Mouse (Mus musculus) c-Kit-positive CD71-positive TER-119-positive erythroid progenitor cells, embryonic 14.5 days (primary cell): ENCODE data around the gene Slf2.
A peak's percentile ranks its signal among the peaks of the same experiment; 100 is the strongest.

ENCODE experiments used
- DNase-seq: peaks from one replicate; pipeline ENCODE4 v3.0.0-alpha.2; 2013; ENCODE audit warnings: low spot score

Slf2 gene

DNA sequence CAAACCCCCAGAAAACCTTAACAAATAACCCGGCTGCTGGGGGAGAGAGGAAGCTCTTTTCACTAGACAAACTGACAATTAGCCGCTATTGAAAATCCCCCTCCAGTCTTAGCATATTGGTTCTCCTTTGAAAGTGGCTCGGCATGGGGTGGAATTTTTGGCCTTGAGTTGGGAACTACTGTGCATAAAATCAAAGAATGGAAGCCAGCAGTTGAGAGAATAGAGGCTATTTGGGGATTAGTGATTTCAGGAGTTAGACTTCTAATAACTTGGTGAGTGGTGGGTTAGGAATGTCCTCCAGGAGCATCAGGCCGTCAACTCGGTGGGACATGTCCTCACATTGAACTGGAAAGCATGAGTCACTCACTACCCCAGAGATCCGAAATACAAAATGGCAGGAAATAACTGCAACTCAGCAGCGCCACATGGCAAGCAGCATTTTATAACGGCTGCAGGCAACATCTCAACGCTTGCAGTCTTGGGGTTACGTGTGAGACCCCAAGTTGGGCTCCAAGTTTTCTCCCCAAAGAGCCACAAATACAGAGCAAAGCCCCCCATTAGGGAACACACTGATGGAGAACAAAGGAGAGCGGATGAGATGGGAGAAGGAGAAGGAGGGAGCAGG, 22.0 kb upstream of the Slf2 start:
- DNase-seq = no peak

DNA sequence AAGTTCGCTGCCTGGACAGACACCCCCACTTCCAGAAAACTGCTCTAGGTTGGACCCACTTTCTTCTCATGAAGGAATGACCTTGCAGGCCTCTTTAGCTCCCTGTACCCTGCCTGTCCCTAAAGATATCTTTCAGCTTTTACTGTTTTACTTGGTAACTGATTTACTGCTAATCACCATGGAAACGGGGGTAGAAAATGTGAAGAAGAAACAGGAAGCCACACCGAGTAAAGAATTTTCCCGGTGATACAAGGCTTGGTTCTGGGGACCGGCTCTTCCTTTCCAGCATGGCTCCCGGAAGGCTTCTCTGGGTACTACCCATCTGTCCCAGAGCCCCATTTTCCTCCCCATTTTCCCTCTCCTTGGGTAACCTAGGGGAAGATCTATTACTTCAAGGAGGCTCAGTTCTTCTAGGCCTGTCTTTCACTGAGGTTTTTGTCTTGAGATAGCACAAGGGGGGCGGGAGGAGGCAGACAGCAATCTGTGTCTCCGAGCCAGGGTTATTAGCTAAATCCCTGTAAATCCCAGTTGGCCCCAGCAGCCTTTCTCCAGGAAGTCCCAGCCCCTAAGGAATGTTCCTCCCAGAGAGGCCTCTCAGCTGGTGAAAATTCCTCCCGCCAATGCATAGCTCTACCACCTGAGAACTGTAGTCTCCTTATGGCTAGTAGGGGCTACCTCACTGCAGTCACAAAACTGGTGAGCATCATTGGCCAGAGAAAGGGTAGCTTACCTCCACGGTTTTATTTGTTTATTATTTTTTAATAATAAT, 16.3 kb upstream of the Slf2 start:
- no peak for DNase-seq

- DNase-seq = no peak
These were observed 12.8 kb upstream of the Slf2 start for GRCm38 (mm10) chr19:44918171-44918570.

DNA sequence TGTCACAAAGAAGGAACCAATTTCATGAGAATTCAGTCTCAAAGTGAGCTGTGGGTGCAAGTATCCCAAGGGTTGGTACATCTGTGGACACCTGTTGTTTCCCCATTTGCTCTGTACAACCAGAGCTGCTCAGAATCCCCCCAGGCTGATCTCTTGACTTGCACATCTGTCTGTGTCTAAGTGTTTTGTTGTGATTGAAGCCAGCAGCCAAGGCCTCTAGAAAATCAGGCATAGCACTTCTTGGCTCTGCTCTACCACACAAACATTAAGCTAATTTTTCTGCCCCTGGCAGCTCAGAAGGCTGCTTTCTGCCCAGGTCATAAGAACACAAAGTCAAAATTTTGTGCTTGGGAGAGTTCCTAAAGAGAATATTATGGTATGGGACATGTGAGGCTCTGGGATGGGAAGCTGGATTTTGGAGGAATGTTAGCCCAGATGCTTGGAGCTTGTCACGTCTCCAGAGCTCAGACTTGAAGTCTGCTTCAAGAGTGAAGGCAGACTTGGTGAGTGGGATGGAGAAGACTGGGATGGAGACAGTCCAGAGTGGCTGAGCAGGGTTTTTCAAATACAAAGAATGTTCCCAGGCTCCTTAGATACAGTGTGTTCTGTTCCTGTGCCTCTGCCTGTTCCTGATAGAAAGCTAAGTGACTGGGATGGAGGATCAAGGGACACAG, 9.3 kb upstream of the Slf2 start:
- DNase-seq = no peak

DNA sequence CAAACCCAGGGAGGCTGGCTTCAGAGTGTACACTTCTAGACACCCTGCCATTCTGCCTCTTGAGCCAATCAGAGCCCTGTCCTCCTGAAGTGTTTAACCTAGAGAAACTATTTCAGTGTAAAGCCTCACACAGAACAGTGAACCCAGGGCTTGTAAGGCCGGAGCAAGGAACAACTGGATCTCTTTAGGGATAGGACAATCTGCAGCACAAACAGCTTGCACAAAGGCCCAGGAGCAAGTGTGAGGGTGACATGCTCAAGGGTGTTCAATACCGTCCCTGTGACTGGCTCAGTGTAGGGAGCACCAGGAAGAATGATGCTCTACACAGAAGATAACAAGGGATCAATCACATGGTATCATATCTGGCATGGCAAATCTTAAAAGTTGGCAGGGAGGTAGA, 8.4 kb upstream of the Slf2 start:
- DNase-seq = no peak

DNA sequence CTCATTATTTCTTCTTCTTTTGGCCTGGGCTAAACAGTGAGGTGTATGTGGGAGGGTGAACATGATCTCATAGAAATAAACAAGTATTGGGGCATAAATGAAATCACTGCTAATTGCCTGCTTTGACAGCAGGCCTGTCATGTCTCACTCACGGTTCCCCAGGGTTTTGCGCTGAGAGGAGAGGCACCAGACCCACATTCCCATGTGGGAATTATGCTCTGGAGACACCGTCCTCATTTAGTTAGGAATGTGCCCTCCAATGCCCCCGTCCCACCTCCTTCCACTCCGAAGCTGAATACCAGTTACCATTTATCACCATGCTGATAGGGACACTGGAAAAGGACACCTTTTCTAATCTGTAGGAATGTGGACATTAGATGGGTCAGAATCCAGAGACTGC, 6.3 kb upstream of the Slf2 start:
- no peak for DNase-seq

DNA sequence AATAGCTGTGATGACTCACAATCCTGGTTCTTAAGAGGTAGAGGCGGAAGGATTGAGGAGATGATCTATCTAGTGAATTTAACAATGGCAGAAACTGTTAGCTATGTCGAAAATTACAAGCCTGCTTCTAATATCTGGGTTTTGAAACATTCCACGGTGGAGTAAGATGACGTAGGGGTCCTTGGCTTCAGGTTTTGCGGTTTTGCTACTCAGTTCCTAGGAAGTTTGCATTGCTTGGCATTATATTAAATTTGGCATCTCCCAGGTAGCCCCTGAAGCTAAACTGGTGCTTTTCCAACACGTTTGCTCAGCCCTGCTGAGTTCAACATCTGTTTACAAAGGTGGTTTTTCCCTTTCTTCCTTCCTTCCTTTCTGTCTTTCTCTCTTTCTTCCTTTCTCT, 4.2 kb upstream of the Slf2 start:
- no peak for DNase-seq

GRCm38 (mm10) chr19:44927250-44927649, 3.7 kb upstream of the Slf2 start:
- DNase-seq = no peak

GRCm38 (mm10) chr19:44928185-44928584, 2.8 kb upstream of the Slf2 start:
- DNase-seq = no peak

- no peak for DNase-seq
These were observed 1.7 kb upstream of the Slf2 start for GRCm38 (mm10) chr19:44929251-44929650.

DNA sequence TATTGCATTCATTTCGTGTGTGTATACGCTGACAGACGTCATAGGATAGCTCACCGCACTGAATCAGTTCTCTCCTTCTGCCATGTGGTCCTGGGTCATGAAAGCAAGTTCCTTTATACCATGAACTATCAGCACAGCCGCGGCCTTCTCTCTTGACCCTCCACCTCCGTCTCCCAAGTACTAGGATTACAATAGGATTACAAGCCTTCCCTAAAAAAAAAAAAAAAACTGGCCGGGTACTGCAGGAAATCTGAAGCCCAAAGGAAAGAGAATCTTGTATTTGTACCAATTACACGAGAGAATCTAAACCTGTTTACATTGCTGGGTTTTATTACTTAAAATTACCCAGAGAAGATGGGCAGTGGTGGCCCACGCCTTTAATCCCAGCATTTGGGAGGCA, 1.3 kb upstream of the Slf2 start:
- DNase-seq = no peak

DNA sequence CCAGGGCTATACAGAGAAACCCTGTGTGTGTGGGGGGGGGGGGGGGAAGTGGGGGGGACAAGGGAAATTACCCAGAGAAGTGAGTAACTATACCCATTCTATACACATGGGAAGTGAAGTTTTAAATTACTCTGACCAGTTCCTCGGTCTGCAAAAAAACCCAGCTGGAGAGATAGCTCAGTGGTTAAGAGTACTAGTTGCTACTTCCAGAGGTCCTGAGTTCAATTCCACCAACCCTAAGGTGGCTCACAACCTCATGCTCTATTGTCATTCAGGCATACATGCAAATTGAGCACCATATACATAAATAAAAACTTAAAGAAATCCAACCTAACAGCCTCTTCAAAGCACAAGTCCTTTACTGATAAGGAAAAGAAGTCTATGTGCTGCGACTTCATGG, 829 bp upstream of the Slf2 start:
- no peak for DNase-seq

GRCm38 (mm10) chr19:44931454-44931759, 456 bp downstream of the Slf2 start:
- peak; percentile 88 for DNase-seq

GRCm38 (mm10) chr19:44932051-44932450, 1.1 kb downstream of the Slf2 start:
- DNase-seq = peak; percentile 34

GRCm38 (mm10) chr19:44933136-44933535, 2.2 kb downstream of the Slf2 start:
- DNase-seq = no peak

DNA sequence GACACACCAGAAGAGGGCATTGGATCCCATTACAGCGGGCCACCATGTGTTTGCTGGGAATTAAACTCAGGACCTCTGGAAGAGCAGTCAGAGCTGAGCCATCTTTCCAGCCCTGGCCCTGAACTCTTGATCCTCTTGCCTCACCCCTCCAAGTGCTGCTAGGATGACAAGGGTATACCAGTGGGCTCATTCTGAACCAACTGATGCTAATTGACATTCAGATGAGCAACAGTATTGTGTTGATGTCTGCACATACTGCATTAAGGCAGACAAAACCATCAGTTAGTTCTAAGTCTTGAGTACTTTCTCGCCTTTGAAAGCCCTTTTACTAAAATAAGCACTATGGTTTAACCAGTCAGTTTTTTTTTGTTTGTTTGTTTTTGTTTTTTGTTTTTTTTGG, 28.7 kb downstream of the Slf2 start:
- DNase-seq = no peak

GRCm38 (mm10) chr19:44965978-44966377, 35.0 kb downstream of the Slf2 start:
- DNase-seq = no peak

- DNase-seq = no peak
These were observed 37.4 kb downstream of the Slf2 start for GRCm38 (mm10) chr19:44968329-44968728.

DNA sequence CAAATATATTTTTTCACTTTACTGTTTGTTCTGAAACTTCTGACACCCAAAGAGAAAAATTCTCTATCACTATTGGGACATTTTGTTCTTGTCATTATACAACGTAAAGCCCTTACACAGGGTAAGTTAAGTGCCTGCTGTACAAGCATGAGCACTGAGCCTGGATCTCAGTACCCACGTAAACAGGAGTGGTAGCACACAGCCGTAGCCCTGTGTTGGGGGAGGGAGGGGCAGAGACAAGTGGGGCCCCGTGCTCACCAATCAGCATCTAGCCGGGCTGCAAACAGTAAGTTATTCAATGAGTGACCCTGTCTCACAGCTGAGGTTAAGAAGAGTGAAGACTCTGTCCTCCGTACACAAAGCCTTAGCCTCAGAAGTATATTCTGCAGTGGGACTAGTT, 45.7 kb downstream of the Slf2 start:
- no peak for DNase-seq

GRCm38 (mm10) chr19:44977148-44977547, 46.2 kb downstream of the Slf2 start:
- DNase-seq = no peak

- no peak for DNase-seq
These were observed 49.8 kb downstream of the Slf2 start for GRCm38 (mm10) chr19:44980787-44981186.

- no peak for DNase-seq
These were observed 51.6 kb downstream of the Slf2 start for GRCm38 (mm10) chr19:44982477-44983115.

- no peak for DNase-seq
These were observed 52.4 kb downstream of the Slf2 start for GRCm38 (mm10) chr19:44983366-44983765.
